Mouse (Mus musculus): ENCODE data around the gene Hsd17b3. TPM values are rescaled to one million over a fixed set of nuclear protein-coding genes. Genes with fewer than 3 reads are reported as not detected.

Hsd17b3 gene
- polyA plus RNA-seq, 1 experiment from 2014 or later, result not detected

GRCm38 (mm10) chr13:64016048-64016447 lies 73.0 kb downstream of the Hsd17b3 start:
- no peak overlapping the region for H3K9ac ChIP-seq (replicated peaks)
- no peak for ATAC-seq (ENCODE audit: low FRiP score)
- 77% methylated on average over 4 of the region's 4 CpGs for WGBS

GRCm38 (mm10) chr13:64011157-64011556 lies 77.9 kb downstream of the Hsd17b3 start:
- no peak overlapping the region for H3K9ac ChIP-seq (replicated peaks)
- no peak overlapping the region for H3K4me2 ChIP-seq
- ATAC-seq (ENCODE audit: low FRiP score), result no peak
- no peaks in the 10 kb centered on the region for H3K9me3 ChIP-seq (replicated peaks)
- H3K27me3 ChIP-seq (replicated peaks), result no peaks in the 10 kb centered on the region
- H3K4me3 ChIP-seq (replicated peaks), result no peak overlapping the region
- no peaks in the 10 kb centered on the region for H3K4me1 ChIP-seq
- no peak overlapping the region for H3K27ac ChIP-seq (replicated peaks)
- WGBS, result 88% methylated on average over 4 of the region's 4 CpGs
- no peaks in the 10 kb centered on the region for H3K36me3 ChIP-seq

More at GRCm38 (mm10) chr13:64016048-64016447, 73.0 kb downstream of the Hsd17b3 start:
- no peaks in the 10 kb centered on the region for H3K27me3 ChIP-seq (replicated peaks)
- no peak overlapping the region for H3K4me3 ChIP-seq (replicated peaks)
- peaks cover 8% of the 10 kb centered on the region for H3K4me1 ChIP-seq
- no peaks in the 10 kb centered on the region for H3K36me3 ChIP-seq
- H3K4me2 ChIP-seq, result no peak overlapping the region
- H3K9me3 ChIP-seq (replicated peaks), result no peaks in the 10 kb centered on the region
- no peak overlapping the region for H3K27ac ChIP-seq (replicated peaks)

Other genes starting within 250 kb of the Hsd17b3 start
- gene Slc35d2, start 40.1 kb upstream of the Hsd17b3 start, polyA plus RNA-seq (2015; fragmentation: Nextera tagmentation; extraction: Ambion mirVana), result 1.6 and 2.7 TPM in 2 replicates
- 5.0 and 6.3 TPM in 2 replicates for gene Zfp367, start 64.0 kb upstream of the Hsd17b3 start, polyA plus RNA-seq (2015; fragmentation: Nextera tagmentation; extraction: Ambion mirVana)
- 52.5 and 55.9 TPM in 2 replicates for gene Habp4, start 72.6 kb upstream of the Hsd17b3 start, polyA plus RNA-seq (2015; fragmentation: Nextera tagmentation; extraction: Ambion mirVana)
- 2.8 and 6.1 TPM in 2 replicates for gene Cdc14b, start 186.1 kb upstream of the Hsd17b3 start, polyA plus RNA-seq (2015; fragmentation: Nextera tagmentation; extraction: Ambion mirVana)
- gene Aaed1, start 223.5 kb upstream of the Hsd17b3 start, polyA plus RNA-seq (2015; fragmentation: Nextera tagmentation; extraction: Ambion mirVana), result 17.4 and 24.5 TPM in 2 replicates